Mouse (Mus musculus) ES-Bruce4 (cell line): Measurements from ENCODE around the gene Plagl1. TPM values are rescaled to one million over a fixed set of nuclear protein-coding genes. Genes with fewer than 3 reads are reported as not detected.

Source experiments
- H3K27ac ChIP-seq: 2 replicates; pipeline ENCODE4 v1.5.1; 2012; ENCODE audit warnings: low read length, inconsistent platforms; ENCODE audit not compliant: insufficient read depth
- H3K27me3 ChIP-seq: 2 replicates; pipeline ENCODE4 v1.6.1; 2012; ENCODE audit warnings: mild to moderate bottlenecking, low read length, inconsistent platforms; ENCODE audit not compliant: control insufficient read depth, poor library complexity, insufficient read depth, severe bottlenecking
- H3K36me3 ChIP-seq: 2 replicates; pipeline ENCODE4 v1.6.1; 2012; ENCODE audit warnings: inconsistent platforms, mild to moderate bottlenecking, low read length, moderate library complexity; ENCODE audit not compliant: control insufficient read depth, poor library complexity, insufficient read depth, severe bottlenecking
- H3K4me1 ChIP-seq: one replicate; pipeline ENCODE4 v1.8.1; 2011; ENCODE audit warnings: low read length; ENCODE audit not compliant: control insufficient read depth, insufficient read depth
- H3K4me3 ChIP-seq: 2 replicates; pipeline ENCODE4 v1.5.1; 2011; ENCODE audit warnings: low read depth, mild to moderate bottlenecking, low read length
- H3K9ac ChIP-seq: 2 replicates; pipeline ENCODE4 v1.6.1; 2012; ENCODE audit warnings: low read depth, mild to moderate bottlenecking, inconsistent platforms; ENCODE audit not compliant: poor library complexity, severe bottlenecking
- H3K9me3 ChIP-seq: replicated peaks from 2 replicates; pipeline ENCODE4 v1.6.1; 2012; ENCODE audit warnings: mild to moderate bottlenecking, low read length, inconsistent platforms; ENCODE audit not compliant: control insufficient read depth, poor library complexity, insufficient read depth, severe bottlenecking
- CTCF ChIP-seq: IDR thresholded peaks from one replicate; pipeline ENCODE4 v1.8.1; 2011; ENCODE audit warnings: low read depth, low read length
- EP300 ChIP-seq: IDR thresholded peaks from 2 replicates; pipeline ENCODE4 v1.6.1; 2011; ENCODE audit warnings: low read depth, low read length; ENCODE audit not compliant: insufficient read depth
- POLR2A ChIP-seq: IDR thresholded peaks from one replicate; pipeline ENCODE4 v1.8.1; 2011; ENCODE audit warnings: low read length; ENCODE audit not compliant: insufficient read depth
- polyA plus RNA-seq: library from polyadenylated mRNA; stranded (reverse); fragments of >200 nt; gene quantifications from 2 replicates; pipeline ENCODE4 v1.2.4, GENCODE M21; 2011; ENCODE audit warnings: low read depth; ENCODE audit not compliant: missing spikeins, insufficient read depth, insufficient read length

The Plagl1 gene
- polyA plus RNA-seq, 1 experiment, result 23.2 TPM

DNA sequence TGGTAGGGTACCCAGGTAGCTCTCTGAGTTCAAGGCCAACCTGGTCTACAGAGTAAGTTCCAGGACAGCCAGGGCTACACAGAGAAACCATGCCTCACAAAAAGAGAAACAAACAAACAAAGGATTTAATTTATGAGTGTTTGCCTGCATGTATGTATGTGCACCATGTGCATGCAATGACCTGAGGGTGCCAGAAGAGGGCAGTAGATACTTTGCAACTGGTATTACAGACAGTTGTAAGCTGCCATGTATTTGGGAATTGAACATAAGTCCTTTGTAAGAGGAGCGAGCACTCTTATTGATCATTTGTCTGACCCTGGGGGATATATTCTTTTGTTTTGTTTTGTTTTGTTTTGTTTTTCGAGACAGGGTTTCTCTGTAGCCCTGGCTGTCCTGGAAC, 10.7 kb downstream of the Plagl1 start:
- H3K4me1 ChIP-seq, result no peaks in the 10 kb centered on the region
- H3K36me3 ChIP-seq, result no peaks in the 10 kb centered on the region
- H3K9ac ChIP-seq, result no peak overlapping the region
- no peak overlapping the region for H3K4me3 ChIP-seq
- H3K27me3 ChIP-seq, result no peaks in the 10 kb centered on the region
- H3K9me3 ChIP-seq, result no peaks in the 10 kb centered on the region; the same call in 1 of the 2 replicates
- no peak overlapping the region for H3K27ac ChIP-seq
- TF ChIP-seq CTCF (no peak), EP300 (no peak), POLR2A (no peak)

DNA sequence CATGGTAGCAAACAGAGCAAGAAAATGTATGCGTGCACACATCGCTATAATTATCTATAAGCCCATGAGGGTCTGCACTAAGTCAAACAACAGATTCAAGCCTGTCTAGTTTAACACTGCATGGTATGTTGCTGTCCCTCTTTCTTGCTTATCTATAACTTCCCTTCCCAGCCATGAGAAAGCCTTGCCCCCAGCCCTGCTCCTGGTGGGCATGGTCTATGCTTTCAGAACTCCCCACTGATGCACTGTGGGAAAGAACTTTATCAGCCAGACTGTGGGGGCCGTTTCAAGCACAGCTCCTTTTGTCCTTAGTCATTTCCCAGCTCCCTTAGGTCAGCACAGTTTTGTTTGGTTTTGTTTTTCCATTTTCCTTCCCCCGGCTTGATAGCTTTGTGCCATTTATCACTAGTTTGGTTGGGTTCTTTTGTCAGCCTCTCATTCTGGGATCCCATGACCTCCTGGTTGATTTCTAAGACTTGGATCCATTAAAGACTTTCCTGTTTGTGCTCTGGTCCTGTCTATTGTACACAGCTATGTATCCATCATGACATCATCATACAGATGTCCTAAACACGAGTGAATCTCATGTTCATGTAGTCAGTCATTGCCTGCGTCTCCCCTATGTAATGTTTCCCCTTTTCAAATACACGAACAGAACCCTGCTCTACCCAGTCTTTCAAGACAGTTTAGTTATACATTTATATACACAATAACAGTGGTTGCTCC, 16.7 kb downstream of the Plagl1 start:
- no peak overlapping the region for H3K27ac ChIP-seq
- H3K27me3 ChIP-seq, result no peaks in the 10 kb centered on the region
- no peaks in the 10 kb centered on the region for H3K4me1 ChIP-seq
- H3K9ac ChIP-seq, result no peak overlapping the region
- H3K9me3 ChIP-seq, result no peaks in the 10 kb centered on the region
- TF ChIP-seq CTCF (no peak), EP300 (no peak), POLR2A (no peak)
- H3K4me3 ChIP-seq, result no peak overlapping the region
- no peaks in the 10 kb centered on the region for H3K36me3 ChIP-seq

DNA sequence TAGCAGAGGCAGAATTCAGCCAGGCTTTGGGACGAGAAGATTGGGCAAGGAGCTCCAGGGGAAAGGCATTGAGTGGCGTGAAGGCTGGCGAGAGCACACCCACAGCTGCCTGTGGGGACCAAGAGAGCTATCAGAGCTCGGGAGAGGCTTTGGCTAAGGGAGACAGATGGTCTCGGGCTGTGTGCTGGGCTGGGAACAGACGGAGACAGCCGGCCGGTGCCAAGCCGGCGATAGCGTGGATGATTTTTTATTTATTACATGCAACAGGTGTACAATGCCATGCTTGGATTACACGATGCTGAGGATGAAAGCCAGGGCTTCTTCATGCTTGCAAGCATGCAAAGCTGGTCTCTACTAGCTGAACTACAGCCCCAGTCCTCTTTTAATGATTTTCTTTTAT, 22.2 kb downstream of the Plagl1 start:
- Histone ChIP-seq H3K27ac (no peak overlapping the region), H3K4me3 (no peak overlapping the region), H3K36me3 (no peaks in the 10 kb centered on the region), H3K4me1 (no peaks in the 10 kb centered on the region), H3K27me3 (no peaks in the 10 kb centered on the region), H3K9me3 (no peaks in the 10 kb centered on the region), H3K9ac (no peak overlapping the region)
- TF ChIP-seq EP300, result no peak
- no peak for TF ChIP-seq POLR2A
- no peak for TF ChIP-seq CTCF

DNA sequence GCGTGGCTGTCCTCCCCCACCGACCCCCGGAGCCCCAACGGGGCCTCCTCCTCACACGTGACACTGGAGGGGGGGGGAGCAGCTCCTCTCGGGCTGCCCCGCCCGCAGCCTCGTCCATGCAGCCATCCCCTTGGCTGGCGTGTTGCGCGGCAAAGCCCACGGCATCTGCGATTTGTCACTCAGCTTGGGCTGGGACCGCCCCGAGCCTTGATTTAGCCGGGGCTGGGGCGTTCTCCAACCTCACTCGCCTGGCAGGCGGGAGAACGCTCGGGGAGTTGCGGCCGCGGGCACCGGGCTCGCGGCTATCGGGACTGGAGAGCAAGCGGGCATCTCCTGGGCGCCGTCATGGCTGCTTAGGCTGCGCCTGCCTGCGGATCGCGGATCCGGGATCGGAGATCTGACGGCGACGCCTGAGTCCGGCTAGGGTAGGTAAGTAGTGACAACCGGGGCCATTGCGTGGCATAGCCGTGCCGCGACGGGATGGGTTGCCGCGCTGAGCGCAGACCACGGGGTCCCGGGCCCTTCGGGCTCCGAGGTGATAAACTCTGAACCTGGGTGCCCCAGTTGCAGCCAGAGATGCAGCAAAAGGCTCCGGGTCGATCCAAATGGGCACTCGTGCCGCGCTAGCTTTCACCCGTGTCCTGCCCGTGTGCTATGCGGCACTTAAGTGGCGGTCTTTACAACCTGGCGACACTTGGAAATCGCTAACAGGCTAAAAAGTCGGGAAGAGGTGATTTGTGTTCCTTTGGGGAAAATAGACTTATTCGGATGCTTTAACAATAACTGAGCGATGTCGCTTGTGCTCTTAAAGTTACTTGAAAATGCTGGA, 30.5 kb downstream of the Plagl1 start:
- Histone ChIP-seq H3K9ac (peak overlapping the region; percentile 31; the same call in 1 of the 2 replicates), H3K27me3 (peaks cover 5% of the 10 kb centered on the region), H3K4me3 (peak overlapping the region; percentile 54), H3K27ac (no peak overlapping the region), H3K36me3 (no peaks in the 10 kb centered on the region), H3K9me3 (peaks cover 31% of the 10 kb centered on the region), H3K4me1 (no peaks in the 10 kb centered on the region)
- TF ChIP-seq EP300, result no peak
- no peak for TF ChIP-seq CTCF
- TF ChIP-seq POLR2A, result no peak

DNA sequence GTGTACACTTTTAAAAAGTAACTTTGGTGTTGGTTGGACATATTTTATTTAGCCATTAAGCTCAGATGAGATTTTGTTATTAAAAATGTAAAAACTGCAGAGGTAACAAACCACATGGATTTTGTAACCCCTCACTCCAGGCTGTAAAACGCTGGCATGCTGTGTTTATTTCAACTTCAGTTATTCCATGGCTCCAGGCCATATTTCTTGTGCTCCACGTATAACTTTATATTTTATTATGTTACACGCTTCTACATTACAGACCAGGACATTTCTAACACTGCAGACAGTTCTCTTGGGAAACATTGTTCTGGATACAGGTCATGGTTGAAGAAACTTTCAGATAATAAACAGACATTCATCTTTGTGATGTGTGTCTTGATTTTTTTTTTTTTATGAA, 32.7 kb downstream of the Plagl1 start:
- peaks cover 31% of the 10 kb centered on the region for H3K9me3 ChIP-seq
- H3K36me3 ChIP-seq, result no peaks in the 10 kb centered on the region
- TF ChIP-seq CTCF (no peak), POLR2A (no peak), EP300 (no peak)
- no peaks in the 10 kb centered on the region for H3K4me1 ChIP-seq
- no peak overlapping the region for H3K4me3 ChIP-seq
- H3K27ac ChIP-seq, result no peak overlapping the region
- no peak overlapping the region for H3K9ac ChIP-seq
- H3K27me3 ChIP-seq, result peaks cover 5% of the 10 kb centered on the region

DNA sequence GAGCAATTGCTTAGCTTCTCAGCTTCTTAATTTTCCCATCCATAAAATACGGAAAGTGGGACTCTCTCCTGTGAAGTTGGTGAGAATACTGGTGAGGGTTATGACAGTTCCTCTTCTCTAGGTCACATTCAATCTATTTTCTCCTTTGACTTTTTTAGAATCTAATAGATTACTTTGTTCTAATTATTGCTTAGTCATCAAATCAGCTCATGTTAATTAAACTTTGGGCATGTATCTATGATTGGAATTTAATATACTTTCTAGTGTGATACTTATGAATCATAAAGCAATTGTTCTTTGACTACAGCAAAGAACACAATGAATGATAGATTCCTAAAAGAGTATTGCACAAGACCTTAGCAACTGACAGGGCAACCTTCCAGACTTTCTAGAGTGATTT, 38.6 kb downstream of the Plagl1 start:
- no peak overlapping the region for H3K9ac ChIP-seq
- TF ChIP-seq POLR2A (no peak), CTCF (no peak)
- H3K4me3 ChIP-seq, result no peak overlapping the region
- H3K27ac ChIP-seq, result no peak overlapping the region
- H3K9me3 ChIP-seq, result no peaks in the 10 kb centered on the region
- H3K27me3 ChIP-seq, result no peaks in the 10 kb centered on the region
- no peaks in the 10 kb centered on the region for H3K36me3 ChIP-seq
- no peaks in the 10 kb centered on the region for H3K4me1 ChIP-seq
